Mouse (Mus musculus): ENCODE data around the gene Prm3. TPM values are rescaled to one million over a fixed set of nuclear protein-coding genes. Genes with fewer than 3 reads are reported as not detected.
A peak's percentile ranks its signal among the peaks of the same experiment; 100 is the strongest.

The Prm3 gene
- total RNA-seq, 4 experiments from 2014 or later = not detected

GRCm38 (mm10) chr16:10771769-10772510 is 18.8 kb downstream of the Prm3 start:
- no peak for DNase-seq (ENCODE audit: low spot score in 2 of 2)

- DNase-seq (ENCODE audit: low spot score in 2 of 2) = no peak
Measured at GRCm38 (mm10) chr16:10770531-10771325, 20.0 kb downstream of the Prm3 start.

- peak in 1 of 2 experiments; percentile 54 for DNase-seq (ENCODE audit: low spot score in 2 of 2)
Measured at GRCm38 (mm10) chr16:10769661-10770060, 21.1 kb downstream of the Prm3 start.

- no peak for DNase-seq (ENCODE audit: low spot score in 2 of 2)
Measured at GRCm38 (mm10) chr16:10768821-10769220, 21.9 kb downstream of the Prm3 start.

- DNase-seq (ENCODE audit: low spot score in 2 of 2) = no peak
Measured at GRCm38 (mm10) chr16:10767158-10767557, 23.6 kb downstream of the Prm3 start.

- no peak for DNase-seq (ENCODE audit: low spot score in 2 of 2)
Measured at GRCm38 (mm10) chr16:10764323-10764722, 26.4 kb downstream of the Prm3 start.

GRCm38 (mm10) chr16:10763540-10764264 is 27.0 kb downstream of the Prm3 start:
- DNase-seq (ENCODE audit: low spot score in 2 of 2) = no peak

- DNase-seq (ENCODE audit: low spot score in 2 of 2) = no peak
Measured at GRCm38 (mm10) chr16:10762569-10763180, 28.0 kb downstream of the Prm3 start.

- DNase-seq (ENCODE audit: low spot score in 2 of 2) = no peak
Measured at GRCm38 (mm10) chr16:10761182-10761581, 29.5 kb downstream of the Prm3 start.

- no peak for DNase-seq (ENCODE audit: low spot score in 2 of 2)
Measured at GRCm38 (mm10) chr16:10756168-10756567, 34.5 kb downstream of the Prm3 start.

GRCm38 (mm10) chr16:10754521-10755296 is 36.0 kb downstream of the Prm3 start:
- no peak for DNase-seq (ENCODE audit: low spot score in 2 of 2)

- peak in 1 of 2 experiments; percentile 24 for DNase-seq (ENCODE audit: low spot score in 2 of 2)
Measured at GRCm38 (mm10) chr16:10749824-10750223, 40.9 kb downstream of the Prm3 start.

GRCm38 (mm10) chr16:10749226-10749625 is 41.5 kb downstream of the Prm3 start:
- no peak for DNase-seq (ENCODE audit: low spot score in 2 of 2)

GRCm38 (mm10) chr16:10741082-10741481 is 49.6 kb downstream of the Prm3 start:
- peak in 1 of 2 experiments; percentile 27 for DNase-seq (ENCODE audit: low spot score in 2 of 2)

Other genes with a start within 250 kb of the Prm3 start
- gene Dexi, start 247.9 kb downstream of the Prm3 start, total RNA-seq (2022) = 10 to 100 TPM; 59.8 to 63.5 (median 62.6) TPM
- 10 to 100 TPM; 89.8 to 97.2 (median 91.2) TPM for gene Clec16a, start 245.6 kb downstream of the Prm3 start, total RNA-seq (2022)
- gene Socs1, start 5.4 kb downstream of the Prm3 start, total RNA-seq (2022) = under 1 TPM; 0.49 to 0.98 (median 0.69) TPM
- gene Tnp2, start 2.3 kb downstream of the Prm3 start, total RNA-seq (2022) = not detected
- gene Prm2, start 5.2 kb upstream of the Prm3 start, total RNA-seq (2022) = not detected
- not detected for gene Prm1, start 14.9 kb upstream of the Prm3 start, total RNA-seq (2022)
- gene Gm11172, start 22.0 kb upstream of the Prm3 start, total RNA-seq (2022) = not detected
- gene Rmi2, start 44.1 kb upstream of the Prm3 start, total RNA-seq (2022) = under 1 TPM; 0.14 to 0.57 (median 0.17) TPM

All from left cerebral cortex, adult 8-10 months (tissue).